Mouse (Mus musculus) left cerebral cortex, postnatal 36 days (tissue): ENCODE data around the gene Ccdc150. TPM values are rescaled to one million over a fixed set of nuclear protein-coding genes. Genes with fewer than 3 reads are reported as not detected.

ENCODE experiments used
- DNase-seq, 2 experiments: peaks; one replicate each; pipeline ENCODE4 v3.0.0; 2021 to 2022; ENCODE audit warnings: low spot score in 2 of 2, mixed read lengths in 1 of 2
- intact Hi-C: fragments of 180-260 bp; cut with DNase I; formaldehyde crosslinking; loops from one replicate; pipeline ENCODE4 v1.15.1; 2025
- total RNA-seq, 2 experiments: library from RNA; stranded (reverse); gene quantifications; 2 replicates each; pipeline ENCODE4 v1.2.3; 2021

Gene Ccdc150
- total RNA-seq: not detected

DNA sequence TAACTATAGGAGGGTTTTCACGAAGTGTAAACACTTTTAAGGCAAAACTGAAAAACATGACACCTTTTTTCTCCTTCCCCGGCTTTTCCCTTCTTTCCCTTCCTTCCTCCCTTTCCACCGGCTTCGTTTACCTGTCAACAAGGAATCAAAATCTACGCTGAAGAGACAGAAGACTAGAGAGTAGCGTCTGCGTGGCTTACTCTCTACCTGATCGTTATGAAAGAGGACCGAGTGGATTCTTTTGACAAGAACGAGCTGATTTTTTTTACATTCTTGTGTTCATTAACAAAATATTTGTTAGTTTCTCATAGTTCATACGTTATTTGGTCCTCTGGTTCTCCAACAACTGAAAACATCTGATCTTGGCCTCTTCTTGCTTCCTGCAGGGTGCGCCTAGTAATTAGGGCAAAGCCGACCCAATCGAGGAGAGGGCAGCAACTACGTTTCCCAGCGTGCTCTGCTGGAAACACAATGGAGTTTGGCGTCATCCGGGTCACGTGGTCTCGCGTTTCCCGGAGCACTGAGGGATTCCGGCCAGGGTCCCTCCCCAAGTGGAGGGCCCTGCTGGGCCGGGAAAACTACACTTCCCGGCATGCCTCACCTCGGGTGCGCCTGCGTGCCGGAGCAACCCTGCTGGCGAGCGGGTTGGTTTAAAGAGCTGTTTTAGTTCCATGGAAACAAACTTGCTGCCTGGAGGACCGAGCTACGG, at the start of gene Ccdc150:
TSS of gene Ccdc150 (plus strand) at position 526 of the 709 bp plus-strand sequence.
- intact Hi-C loops: no loop called here
- DNase-seq: peak; percentile 96 to 97

DNA sequence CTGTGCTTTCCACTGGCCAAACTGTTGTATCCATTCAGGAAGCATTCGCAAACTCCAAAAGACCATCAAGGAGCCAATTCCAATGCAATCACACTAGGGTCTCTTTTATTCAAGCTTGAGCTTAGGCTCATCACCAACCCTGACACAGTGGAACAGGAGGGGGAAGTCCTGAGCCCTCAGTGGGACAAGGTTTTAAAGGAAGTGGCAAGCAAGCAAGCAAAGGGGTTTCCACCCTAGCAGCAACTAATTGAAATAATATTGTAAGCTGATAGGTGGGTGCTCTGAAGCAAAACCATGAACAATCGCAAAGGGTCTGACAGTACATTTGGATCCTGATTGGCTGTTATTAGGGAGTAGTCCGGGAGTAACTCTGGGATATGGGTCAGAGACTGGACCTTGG, 30.2 kb upstream of the Ccdc150 start:
- DNase-seq: no peak
- intact Hi-C loops: no loop called here

- no peak for DNase-seq
- intact Hi-C loops: no loop called here
These were observed 7.8 kb upstream of the Ccdc150 start for GRCm38 (mm10) chr1:54242722-54243121.

DNA sequence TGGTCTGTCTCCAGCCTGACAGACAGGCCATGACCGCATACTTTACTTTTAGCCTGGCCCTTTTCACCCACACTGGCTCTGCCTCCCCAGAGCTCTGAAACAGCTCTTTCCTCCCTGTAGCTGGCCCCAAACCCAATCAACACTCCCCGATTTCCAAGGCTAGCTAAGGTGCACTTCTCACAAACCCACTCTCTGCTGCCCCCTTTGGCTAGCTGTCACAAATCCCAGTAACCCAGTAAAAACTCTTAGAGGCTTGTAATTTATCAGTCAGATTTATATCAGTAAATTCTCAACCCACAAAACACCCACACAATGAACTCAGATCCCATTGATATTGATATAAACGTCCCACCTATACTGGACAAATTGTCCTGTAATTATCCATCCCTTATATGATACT, 25.1 kb downstream of the Ccdc150 start:
- DNase-seq: no peak
- intact Hi-C loops: no loop called here

DNA sequence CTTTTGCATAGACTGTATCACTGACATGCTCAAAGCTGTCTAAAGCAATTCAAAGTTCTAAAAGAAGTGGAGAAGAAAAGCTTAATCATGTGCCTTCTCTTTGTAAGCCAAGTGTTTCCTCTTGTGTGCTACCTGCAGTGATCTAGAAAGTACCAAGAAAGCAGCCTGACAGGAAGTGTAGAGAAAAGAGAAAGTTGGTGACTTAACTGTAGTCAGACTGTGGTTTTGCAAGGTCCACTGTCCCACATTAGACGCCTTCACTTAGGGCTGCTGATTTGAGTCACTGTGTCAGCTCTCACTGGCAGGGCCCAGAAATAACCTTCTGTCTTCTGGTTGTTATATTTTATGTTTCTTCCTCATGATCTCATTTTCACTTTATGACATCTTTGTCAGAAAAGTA, 29.1 kb downstream of the Ccdc150 start:
- intact Hi-C loops: no loop called here
- DNase-seq: no peak

DNA sequence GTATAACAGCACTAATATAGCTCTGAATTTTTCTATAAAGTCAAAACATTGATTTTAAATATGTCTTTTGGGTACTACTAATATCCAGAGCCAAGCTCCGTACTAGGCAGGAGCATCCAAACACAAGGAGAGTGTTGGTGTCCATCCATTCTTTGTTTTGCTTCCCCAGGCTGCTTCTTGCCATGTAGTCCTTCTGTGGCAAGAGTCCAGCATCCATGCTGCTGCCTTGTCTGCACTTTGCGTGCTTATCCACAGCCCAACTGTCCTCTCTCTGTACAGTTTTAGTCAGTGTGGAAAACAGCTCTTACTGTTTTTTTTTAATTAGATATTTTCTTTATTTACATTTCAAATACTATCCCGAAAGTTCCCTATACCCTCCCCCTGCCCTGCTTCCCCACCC, 30.2 kb downstream of the Ccdc150 start:
- intact Hi-C loops: no loop called here
- no peak for DNase-seq

GRCm38 (mm10) chr1:54306404-54306803, 55.9 kb downstream of the Ccdc150 start:
- intact Hi-C loops: no loop called here
- no peak for DNase-seq

DNA sequence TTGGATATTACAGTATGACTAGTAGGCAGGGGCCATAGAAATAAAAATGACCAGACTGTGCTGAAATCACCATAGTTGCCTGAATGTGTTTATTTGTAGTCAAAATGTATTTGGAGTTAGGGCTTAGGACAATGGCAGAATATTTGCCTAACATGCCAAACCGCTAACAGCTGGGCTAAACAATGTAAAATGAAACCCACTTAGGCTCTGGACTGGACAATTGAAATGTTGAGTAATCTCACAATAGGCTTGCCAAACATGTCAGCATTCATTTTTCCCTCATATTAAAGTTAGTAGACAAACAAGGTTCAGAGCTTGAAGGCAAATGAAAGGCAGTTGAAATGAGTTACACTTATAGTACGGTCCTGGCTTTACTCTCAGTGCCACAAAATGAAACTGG, 76.2 kb downstream of the Ccdc150 start:
- intact Hi-C loops: no loop called here
- no peak for DNase-seq

DNA sequence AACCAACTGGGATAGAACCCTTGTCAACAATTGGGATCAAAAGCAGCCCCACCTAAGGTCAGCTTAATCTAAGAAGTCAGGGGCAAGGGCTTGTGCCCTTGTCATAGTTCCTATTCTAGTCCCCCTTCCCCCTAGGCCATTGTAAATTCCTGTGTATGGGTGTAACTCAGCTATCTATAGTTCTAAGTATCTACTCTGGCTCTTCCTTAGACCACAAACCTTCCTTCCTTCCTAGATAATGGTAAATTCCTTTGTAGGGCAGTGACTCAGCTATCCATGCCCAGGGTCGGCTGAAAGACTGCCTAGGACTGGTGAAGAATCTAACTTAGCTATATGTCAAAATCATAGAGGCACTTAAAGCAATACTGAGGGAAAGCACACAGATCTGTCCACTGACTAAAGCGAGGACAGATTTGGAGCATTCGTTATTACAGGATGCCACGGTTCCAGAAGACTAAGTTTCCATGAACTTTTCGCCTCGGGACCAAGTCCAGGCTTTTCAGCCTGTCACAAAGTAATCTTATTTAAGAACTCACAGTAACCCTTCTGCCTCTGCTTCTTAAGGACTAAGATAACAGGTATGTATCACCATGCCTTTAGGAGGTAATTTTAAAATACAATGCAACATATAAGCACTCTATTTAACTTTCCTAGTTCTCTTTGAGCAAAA, 77.5 kb downstream of the Ccdc150 start:
- no peak for DNase-seq
- intact Hi-C loops: no loop called here

GRCm38 (mm10) chr1:54332988-54333387, 82.5 kb downstream of the Ccdc150 start:
- intact Hi-C loops: loop anchor here (2.0 to 5.0 kb wide), 2 partner anchors 424 to 616 kb away; no protein-coding TSS in a partner anchor
- peak; percentile 13 to 17 for DNase-seq

GRCm38 (mm10) chr1:54354786-54355185, 104.3 kb downstream of the Ccdc150 start:
- DNase-seq: no peak
- intact Hi-C loops: no loop called here

DNA sequence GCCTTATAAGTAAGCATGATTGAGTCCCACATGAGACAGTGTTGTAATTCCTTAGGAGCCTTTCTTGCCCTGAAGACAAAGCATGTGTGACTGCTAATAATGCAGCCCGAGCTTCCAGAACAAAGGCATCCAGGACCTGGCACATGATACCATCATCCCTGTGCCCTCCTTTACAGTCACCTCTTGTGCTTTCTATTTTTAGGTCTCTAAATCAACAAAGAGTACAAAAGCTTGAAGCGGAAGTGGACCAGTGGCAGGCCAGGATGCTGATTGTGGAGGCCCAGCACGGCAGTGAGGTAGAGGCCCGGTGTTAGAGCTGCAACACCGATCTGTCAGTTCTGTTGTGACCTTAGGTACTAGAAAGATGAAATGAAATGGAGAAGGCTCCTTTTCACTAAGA, 105.0 kb downstream of the Ccdc150 start:
- intact Hi-C loops: no loop called here

GRCm38 (mm10) chr1:54356566-54356965, 106.1 kb downstream of the Ccdc150 start:
- no peak for DNase-seq
- intact Hi-C loops: no loop called here

More for the DNA sequence above, 105.0 kb downstream of the Ccdc150 start:
- no peak for DNase-seq

- intact Hi-C loops: loop anchor here (5.0 kb wide), 1 partner anchor 470 kb away; no protein-coding TSS in a partner anchor
- no peak for DNase-seq
These were observed 127.1 kb downstream of the Ccdc150 start for GRCm38 (mm10) chr1:54377506-54378051.

- DNase-seq: peak; percentile 14 to 16
- intact Hi-C loops: no loop called here
These were observed 130.8 kb downstream of the Ccdc150 start for GRCm38 (mm10) chr1:54380978-54381914.

- DNase-seq: no peak
- intact Hi-C loops: no loop called here
These were observed 133.7 kb downstream of the Ccdc150 start for GRCm38 (mm10) chr1:54384221-54384620.

GRCm38 (mm10) chr1:54402736-54403135, 152.3 kb downstream of the Ccdc150 start:
- no peak for DNase-seq
- intact Hi-C loops: no loop called here
